8 mouse cellular contexts compared by ENCODE assay signal in the genomic region with DNA sequence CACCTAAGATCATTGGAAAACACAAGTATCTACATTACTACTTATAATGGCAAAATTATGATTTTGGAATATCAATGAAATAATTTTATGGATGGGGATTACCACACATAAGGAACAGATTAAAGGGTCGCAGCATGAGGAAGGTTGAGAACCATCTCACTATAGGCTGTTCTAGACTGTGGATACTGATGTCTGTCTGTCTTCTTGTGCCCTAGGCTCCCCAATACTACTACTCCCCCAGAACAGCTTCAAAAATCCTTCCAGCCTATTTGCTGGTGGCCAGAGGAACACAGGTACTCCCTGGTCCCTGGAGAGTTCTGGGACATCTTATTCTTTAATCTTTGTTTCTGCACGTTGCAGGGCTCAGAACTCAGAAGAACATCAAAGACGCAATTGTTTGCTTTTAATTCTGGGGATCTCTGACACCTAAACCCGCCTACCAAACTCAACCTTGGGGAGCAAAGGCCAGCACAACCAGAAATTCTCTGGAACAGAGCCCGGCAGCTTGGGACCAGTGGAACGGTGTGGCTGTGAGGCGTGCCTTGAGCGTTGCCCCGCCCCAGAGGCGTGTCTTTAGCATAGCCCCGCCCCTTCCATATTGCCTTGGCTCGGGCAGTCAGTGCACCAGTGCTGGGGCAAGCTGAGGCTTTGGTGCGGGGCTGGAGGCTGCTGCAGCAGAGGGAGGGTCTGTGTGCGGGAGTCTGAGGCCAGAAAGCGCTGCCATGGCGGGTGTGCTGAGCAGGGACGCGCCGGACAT. TPM values are rescaled to one million over a fixed set of nuclear protein-coding genes. Genes with fewer than 3 reads are reported as not detected.
DNase-seq lines count a peak whose midpoint lies in the region; ATAC-seq and TF ChIP-seq lines count a peak whose summit lies in the region.

Dpyd (plus strand) TSS at position 576 of the 757 bp plus-strand sequence.

- no peak for TF ChIP-seq CTCF in bone marrow macrophage, adult 2 months (IDR thresholded peaks at IDR 0.05; ENCODE audit: low read depth, low read length)
- no peak for TF ChIP-seq CTCF in kidney, postnatal 0 days (IDR thresholded peaks at IDR 0.05; ENCODE audit: low read depth)

- no peak for TF ChIP-seq POLR2A in bone marrow macrophage, adult 2 months (IDR thresholded peaks at IDR 0.05; ENCODE audit: borderline replicate concordance, low read depth, low read length)

- no peaks in the 10 kb centered on the region for H3K4me1 ChIP-seq in bone marrow macrophage, adult 2 months (ENCODE audit: control insufficient read depth, insufficient read depth, low read length)
- H3K4me1 ChIP-seq in heart, embryonic 12.5 days (replicated peaks): no peaks in the 10 kb centered on the region
- H3K4me1 ChIP-seq in kidney, postnatal 0 days (replicated peaks; ENCODE audit: insufficient read depth, low read length): no peaks in the 10 kb centered on the region
- H3K4me1 ChIP-seq in liver, embryonic 11.5 days (replicated peaks; ENCODE audit: control insufficient read depth, insufficient read depth, low read length): no peaks in the 10 kb centered on the region
- no peaks in the 10 kb centered on the region for H3K4me1 ChIP-seq in neural tube, embryonic 12.5 days

- H3K27ac ChIP-seq in bone marrow macrophage, adult 2 months (ENCODE audit: insufficient read depth, low read depth, low read length): no peak within 1 kb of the TSS
- H3K27ac ChIP-seq in heart, embryonic 12.5 days (ENCODE audit: poor library complexity, severe bottlenecking): no peak within 1 kb of the TSS
- H3K27ac ChIP-seq in kidney, postnatal 0 days: no peak within 1 kb of the TSS
- H3K27ac ChIP-seq in liver, embryonic 11.5 days (ENCODE audit: low read depth, low read length): no peak within 1 kb of the TSS
- no peak within 1 kb of the TSS for H3K27ac ChIP-seq in neural tube, embryonic 12.5 days

- no peaks in the 10 kb centered on the region for H3K27me3 ChIP-seq in heart, embryonic 12.5 days (replicated peaks)
- H3K27me3 ChIP-seq in kidney, postnatal 0 days (ENCODE audit: insufficient read depth, low read length): no peaks in the 10 kb centered on the region
- no peaks in the 10 kb centered on the region for H3K27me3 ChIP-seq in liver, embryonic 11.5 days (replicated peaks; ENCODE audit: control insufficient read depth, insufficient read depth, low read length)
- no peaks in the 10 kb centered on the region for H3K27me3 ChIP-seq in neural tube, embryonic 12.5 days (replicated peaks)

- peak; percentile 1 for DNase-seq in 3T3-L1 (ENCODE audit: low read depth, low spot score)
- DNase-seq in fibroblast of lung, adult 2 months (ENCODE audit: low read depth): peak; percentile 7
- DNase-seq in kidney, postnatal 0 days (ENCODE audit: low spot score): peak; percentile 88
- peak; percentile 73 for DNase-seq in liver, embryonic 11.5 days (ENCODE audit: low spot score)
- DNase-seq in urinary bladder, adult 18-20 months (ENCODE audit: low spot score in 2 of 2): peak; percentile 47 to 73

- peak within 1 kb of the TSS; percentile 86 for H3K4me2 ChIP-seq in heart, embryonic 12.5 days
- peak within 1 kb of the TSS; percentile 95 for H3K4me2 ChIP-seq in kidney, postnatal 0 days (ENCODE audit: low read length)
- H3K4me2 ChIP-seq in liver, embryonic 11.5 days: peak within 1 kb of the TSS; percentile 68
- H3K4me2 ChIP-seq in neural tube, embryonic 12.5 days (replicated peaks): peak within 1 kb of the TSS; percentile 93

- peak within 1 kb of the TSS; percentile 70 for H3K9ac ChIP-seq in heart, embryonic 12.5 days
- peak within 1 kb of the TSS; percentile 65 for H3K9ac ChIP-seq in kidney, postnatal 0 days (ENCODE audit: low read depth, low read length)
- H3K9ac ChIP-seq in liver, embryonic 11.5 days (ENCODE audit: low read depth, low read length): no peak within 1 kb of the TSS; the same call in 1 of the 2 replicates
- peak within 1 kb of the TSS; percentile 58 for H3K9ac ChIP-seq in neural tube, embryonic 12.5 days

- WGBS in heart, embryonic 12.5 days: 6% methylated on average over 19 of the region's 19 CpGs
- WGBS in kidney, postnatal 0 days: 6% methylated on average over 19 of the region's 19 CpGs
- 4% methylated on average over 19 of the region's 19 CpGs for WGBS in liver, embryonic 11.5 days
- WGBS in neural tube, embryonic 12.5 days: 6% methylated on average over 19 of the region's 19 CpGs

- peak; percentile 97 for ATAC-seq in heart, embryonic 12.5 days (ENCODE audit: insufficient number of reproducible peaks, low FRiP score)
- ATAC-seq in kidney, postnatal 0 days (replicated peaks; ENCODE audit: low FRiP score, low read depth): peak; percentile 100
- ATAC-seq in liver, embryonic 11.5 days (replicated peaks; ENCODE audit: low FRiP score): peak; percentile 96
- peak; percentile 100 for ATAC-seq in neural tube, embryonic 12.5 days (ENCODE audit: low FRiP score, low read depth)

- no peaks in the 10 kb centered on the region for H3K36me3 ChIP-seq in heart, embryonic 12.5 days
- no peaks in the 10 kb centered on the region for H3K36me3 ChIP-seq in kidney, postnatal 0 days (ENCODE audit: insufficient read depth, low read length)
- H3K36me3 ChIP-seq in liver, embryonic 11.5 days (ENCODE audit: control insufficient read depth, insufficient read depth, low read length): no peaks in the 10 kb centered on the region
- H3K36me3 ChIP-seq in neural tube, embryonic 12.5 days: no peaks in the 10 kb centered on the region

- H3K4me3 ChIP-seq in bone marrow macrophage, adult 2 months (ENCODE audit: insufficient read depth, low read length): peak within 1 kb of the TSS; percentile 51
- H3K4me3 ChIP-seq in heart, embryonic 12.5 days: peak within 1 kb of the TSS; percentile 79
- H3K4me3 ChIP-seq in kidney, postnatal 0 days (replicated peaks; ENCODE audit: low read depth, low read length): peak within 1 kb of the TSS; percentile 77
- peak within 1 kb of the TSS; percentile 48 for H3K4me3 ChIP-seq in liver, embryonic 11.5 days (ENCODE audit: low read depth, low read length)
- peak within 1 kb of the TSS; percentile 64 for H3K4me3 ChIP-seq in neural tube, embryonic 12.5 days

- no peaks in the 10 kb centered on the region for H3K9me3 ChIP-seq in heart, embryonic 12.5 days (replicated peaks)
- no peaks in the 10 kb centered on the region for H3K9me3 ChIP-seq in kidney, postnatal 0 days (replicated peaks; ENCODE audit: low read length)
- no peaks in the 10 kb centered on the region for H3K9me3 ChIP-seq in liver, embryonic 11.5 days (ENCODE audit: control insufficient read depth, low read length)
- no peaks in the 10 kb centered on the region for H3K9me3 ChIP-seq in neural tube, embryonic 12.5 days

RNA-seq across cellular contexts. Expression of gene Dpyd, which starts in this region (rescaled TPM):
- polyA plus RNA-seq in bone marrow macrophage, adult 2 months (2012; ENCODE audit: insufficient read depth, insufficient read length, missing spikeins): 0.28 TPM in 1 of 2 replicates, not detected in the other
- 2.1 and 2.4 TPM in 2 replicates for polyA plus RNA-seq in heart, embryonic 12.5 days (2016; fragmentation: Nextera tagmentation; extraction: Ambion mirVana)
- 3.2 and 3.9 TPM in 2 replicates for polyA plus RNA-seq in kidney, postnatal 0 days (2015; fragmentation: Nextera tagmentation; extraction: Ambion mirVana)
- 1.6 and 1.8 TPM in 2 replicates for polyA plus RNA-seq in liver, embryonic 11.5 days (2014; fragmentation: Nextera tagmentation; extraction: Ambion mirVana)
- 4.3 and 6.5 TPM in 2 replicates for polyA plus RNA-seq in neural tube, embryonic 12.5 days (2016; fragmentation: Nextera tagmentation; extraction: Ambion mirVana)

Comparison
In these comparisons a context has a peak if more than half of its experiments do, and no peak if none do; other contexts are left out.
1. DNase-seq: peak in every context shown above with its lines; median percentile 88 in kidney, postnatal 0 days; 73 in liver, embryonic 11.5 days; 60 in urinary bladder, adult 18-20 months; 7 in fibroblast of lung, adult 2 months; 1 in 3T3-L1.